8 mouse cellular contexts compared by ENCODE assay signal in the genomic region with DNA sequence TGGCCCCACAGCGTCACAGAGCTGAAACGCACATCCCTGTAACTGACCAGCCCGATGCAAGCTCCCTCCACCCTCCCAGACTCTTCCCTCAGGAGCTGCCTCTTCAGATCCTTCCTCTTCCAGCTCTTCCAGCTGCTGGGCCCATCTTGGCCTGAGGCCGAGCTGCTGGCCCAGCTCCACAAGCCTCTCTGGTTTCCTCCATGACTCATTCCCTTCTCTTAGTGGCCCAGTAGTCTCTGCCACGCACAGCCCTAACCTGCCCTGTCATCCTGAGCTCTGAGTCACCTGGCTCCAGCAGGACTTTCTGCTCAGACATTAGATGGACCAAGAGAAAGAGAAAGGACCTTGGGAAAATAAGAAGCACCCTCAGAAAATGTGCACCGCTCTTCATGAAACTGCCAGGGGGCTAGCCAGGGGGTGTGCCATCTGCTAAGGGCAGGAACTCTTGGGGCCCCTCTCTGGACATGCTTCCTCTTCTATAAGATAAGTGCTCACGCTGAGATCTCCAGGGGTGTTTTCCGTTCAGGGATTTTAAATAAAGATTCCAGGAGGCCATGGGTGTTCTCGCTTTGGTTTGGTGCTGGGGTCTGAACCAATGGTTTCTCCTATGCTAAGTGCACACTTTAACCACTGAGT. TPM values are rescaled to one million over a fixed set of nuclear protein-coding genes. Genes with fewer than 3 reads are reported as not detected.
DNase-seq lines count a peak whose midpoint lies in the region; ATAC-seq lines count a peak whose summit lies in the region.

No protein-coding gene starts in this region.

- no peaks in the 10 kb centered on the region for H3K9me3 ChIP-seq in forebrain, embryonic 11.5 days (ENCODE audit: control insufficient read depth, low read length)

- peak; percentile 16 to 22 for DNase-seq in spleen, postnatal 36 days (ENCODE audit: low spot score in 2 of 2)
- no peak for DNase-seq in spleen, adult 18-20 months
- peak; percentile 92 to 96 for DNase-seq in gastrocnemius, postnatal 36 days
- peak; percentile 46 for DNase-seq in kidney, adult 9 months
- DNase-seq in lung, postnatal 25 days (ENCODE audit: low spot score), result peak; percentile 77
- no peak for DNase-seq in forebrain, embryonic 11.5 days (ENCODE audit: low spot score)
- DNase-seq in cerebellum, adult 9-10 months, result no peak

- no peak overlapping the region for H3K9ac ChIP-seq in forebrain, embryonic 11.5 days (ENCODE audit: low read length)

- no peak overlapping the region for H3K4me3 ChIP-seq in forebrain, embryonic 11.5 days (ENCODE audit: low read depth, low read length)

- no peaks in the 10 kb centered on the region for H3K4me1 ChIP-seq in forebrain, embryonic 11.5 days (replicated peaks; ENCODE audit: control insufficient read depth, insufficient read depth, low read length)

- H3K4me2 ChIP-seq in forebrain, embryonic 11.5 days (ENCODE audit: low read depth, low read length, severe bottlenecking), result no peak overlapping the region

- WGBS in forebrain, embryonic 11.5 days, result 81% methylated on average over 9 of the region's 9 CpGs

- H3K27ac ChIP-seq in forebrain, embryonic 11.5 days (ENCODE audit: low read depth, low read length), result no peak overlapping the region

- no peaks in the 10 kb centered on the region; the same call in 1 of the 2 replicates for H3K27me3 ChIP-seq in forebrain, embryonic 11.5 days (ENCODE audit: control insufficient read depth, insufficient read depth, low read length)

- intact Hi-C loops in gastrocnemius, postnatal 36 days (cut with DNase I), result no loop called here

- H3K36me3 ChIP-seq in forebrain, embryonic 11.5 days (ENCODE audit: control insufficient read depth, insufficient read depth, low read length), result no peaks in the 10 kb centered on the region

- no peak for ATAC-seq in monocyte, adult 5-6 weeks (replicated peaks; ENCODE audit: insufficient number of reproducible peaks, low FRiP score, low TSS enrichment, poor library complexity, severe bottlenecking)
- ATAC-seq in forebrain, embryonic 11.5 days (replicated peaks; ENCODE audit: low FRiP score), result no peak

RNA-seq across cellular contexts. Expression of a gene that starts 18.1 kb away (rescaled TPM):
- total RNA-seq in gastrocnemius, postnatal 36 days (2021), result 100 to 1,000 TPM; 448 to 458 TPM
- total RNA-seq in monocyte, adult 5-6 weeks (2017), result 887 to 1,002 TPM (median 999 TPM) in 3 replicates
- polyA plus RNA-seq in forebrain, embryonic 11.5 days (2014; fragmentation: Nextera tagmentation; extraction: Ambion mirVana), result 1,299 and 1,307 TPM in 2 replicates

RNA-seq across cellular contexts. Expression of a gene that starts 18.6 kb away (rescaled TPM):
- 10 to 100 TPM; 28.6 to 28.7 TPM for total RNA-seq in gastrocnemius, postnatal 36 days (2021)
- total RNA-seq in monocyte, adult 5-6 weeks (2017), result 71.4 to 93.1 TPM (median 76.4 TPM) in 3 replicates
- polyA plus RNA-seq in forebrain, embryonic 11.5 days (2014; fragmentation: Nextera tagmentation; extraction: Ambion mirVana), result 142 and 146 TPM in 2 replicates

RNA-seq across cellular contexts. Expression of a gene that starts 30.4 kb away (rescaled TPM):
- total RNA-seq in gastrocnemius, postnatal 36 days (2021), result 10 to 100 TPM; 13.9 to 19.1 TPM
- total RNA-seq in monocyte, adult 5-6 weeks (2017), result 60.7 to 130 TPM (median 83.6 TPM) in 3 replicates
- 64.0 and 73.8 TPM in 2 replicates for polyA plus RNA-seq in forebrain, embryonic 11.5 days (2014; fragmentation: Nextera tagmentation; extraction: Ambion mirVana)

RNA-seq across cellular contexts. Expression of a gene that starts 33.4 kb away (rescaled TPM):
- total RNA-seq in gastrocnemius, postnatal 36 days (2021), result 1 to 10 TPM in 1 of 2 experiments, not detected in 1; 2.0 TPM
- total RNA-seq in monocyte, adult 5-6 weeks (2017), result 27.5 to 45.6 TPM (median 37.9 TPM) in 3 replicates
- polyA plus RNA-seq in forebrain, embryonic 11.5 days (2014; fragmentation: Nextera tagmentation; extraction: Ambion mirVana), result 2.7 and 5.0 TPM in 2 replicates

RNA-seq across cellular contexts. Expression of a gene that starts 44.7 kb away (rescaled TPM):
- total RNA-seq in gastrocnemius, postnatal 36 days (2021), result 1 to 10 TPM; 5.8 to 6.9 TPM
- total RNA-seq in monocyte, adult 5-6 weeks (2017), result 13.7 to 53.1 TPM (median 36.9 TPM) in 3 replicates
- 56.9 and 59.0 TPM in 2 replicates for polyA plus RNA-seq in forebrain, embryonic 11.5 days (2014; fragmentation: Nextera tagmentation; extraction: Ambion mirVana)

Comparison
In these comparisons a context has a peak if more than half of its experiments do, and no peak if none do; other contexts are left out.
1. DNase-seq: peak in spleen, postnatal 36 days (2 of 2), gastrocnemius, postnatal 36 days (2 of 2), kidney, adult 9 months (single experiment) and lung, postnatal 25 days (single experiment); none in spleen, adult 18-20 months (0 of 2), forebrain, embryonic 11.5 days (single experiment) and cerebellum, adult 9-10 months (single experiment).